Mouse (Mus musculus) effector memory CD4-positive, alpha-beta T cell, adult 5 months (primary cell): ENCODE results near the gene Vmn1r220. TPM values are rescaled to one million over a fixed set of nuclear protein-coding genes. Genes with fewer than 3 reads are reported as not detected.

Source experiments
- polyA plus RNA-seq: library from polyadenylated mRNA; unstranded; fragments of 100-300 nt; shearing (Covaris generic); gene quantifications from one replicate; pipeline ENCODE4 v1.2.1, GENCODE M21; 2017

The Vmn1r220 gene
- polyA plus RNA-seq, result not detected

DNA sequence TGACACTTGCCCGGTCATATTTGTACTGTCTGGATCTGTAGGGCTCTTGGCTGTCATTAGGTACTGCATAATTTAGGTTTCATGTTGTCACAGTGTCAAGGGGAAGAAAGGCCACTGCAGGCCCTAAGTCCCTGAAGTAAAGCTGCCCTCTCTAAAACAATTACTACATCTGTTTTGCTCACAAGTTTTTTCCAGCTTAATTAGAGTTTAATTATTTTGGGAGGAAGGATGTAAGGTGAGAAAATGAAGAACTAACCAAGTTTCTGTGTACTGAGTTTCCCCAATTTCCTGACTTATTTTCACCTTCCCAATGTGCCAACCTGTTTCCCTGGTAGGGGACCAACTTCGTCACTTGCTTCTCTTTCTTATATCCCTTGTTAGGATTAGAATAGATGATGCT lies at the start of gene Vmn1r220:
Vmn1r220 (minus strand) TSS at position 101 of the 400 bp plus-strand sequence.

GRCm38 (mm10) chr13:23235847-23236246 lies 48.1 kb upstream of the Vmn1r220 start, which contains the start of gene Vmn1r222:
Gene Vmn1r222 (minus strand): TSS chr13:23235947.

GRCm38 (mm10) chr13:23213827-23214226 lies 26.1 kb upstream of the Vmn1r220 start, which contains the start of gene Vmn1r221:
Gene Vmn1r221 (plus strand): TSS chr13:23214127.

DNA sequence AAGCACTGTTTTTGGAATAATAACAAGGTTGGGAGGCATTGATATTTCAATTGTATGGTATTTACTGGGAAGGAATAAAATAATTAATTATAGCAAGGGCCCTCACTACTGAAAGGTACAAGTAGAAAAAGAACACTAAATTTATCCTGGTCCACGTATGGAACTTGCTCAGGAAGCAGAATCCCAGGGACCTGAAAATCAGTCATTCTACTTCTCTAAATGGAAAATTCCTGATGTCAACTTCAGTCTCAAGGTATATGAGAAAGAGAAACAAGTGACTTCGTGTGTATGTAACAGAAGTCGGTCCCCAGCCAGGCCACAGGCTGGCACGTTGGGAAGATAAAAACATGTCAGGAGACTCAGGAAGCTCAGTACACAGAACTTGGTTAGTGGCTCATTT lies 28.8 kb downstream of the Vmn1r220 start, which contains the start of gene Vmn1r219:
Vmn1r219 (plus strand) TSS at position 301 of the 400 bp plus-strand sequence.

DNA sequence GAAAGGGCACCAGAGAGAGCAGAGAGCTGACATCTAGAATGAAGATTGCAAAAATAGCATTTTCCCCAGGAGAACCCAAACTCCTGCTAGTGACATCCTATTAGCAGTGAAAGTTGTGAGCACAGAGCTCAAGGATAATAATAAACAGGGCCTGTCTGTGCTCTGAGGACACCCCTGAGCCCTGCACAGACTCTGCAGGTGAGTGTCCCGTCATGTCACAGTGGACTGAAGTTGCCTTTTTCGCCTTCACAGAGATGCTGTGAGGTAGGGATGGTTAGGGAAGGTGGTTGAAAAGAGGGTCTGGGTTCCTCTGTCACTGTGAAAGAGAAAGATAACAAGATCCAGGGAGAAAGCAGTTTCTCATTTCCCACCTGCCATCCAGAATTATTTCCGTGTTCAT lies 54.7 kb downstream of the Vmn1r220 start, which contains the start of gene Vmn1r218:
Vmn1r218 (plus strand) TSS at position 57 of the 400 bp plus-strand sequence.

Other genes starting within 250 kb of the Vmn1r220 start
- not detected for gene Vmn1r213, start 180.3 kb downstream of the Vmn1r220 start, polyA plus RNA-seq
- 0.14 TPM for gene Vmn1r214, start 157.6 kb downstream of the Vmn1r220 start, polyA plus RNA-seq
- not detected for gene Vmn1r215, start 120.0 kb downstream of the Vmn1r220 start, polyA plus RNA-seq
- gene Vmn1r217, start 69.7 kb downstream of the Vmn1r220 start, polyA plus RNA-seq, result not detected
- gene Vmn1r218, start 54.8 kb downstream of the Vmn1r220 start, polyA plus RNA-seq, result 0.09 TPM
- gene Vmn1r219, start 28.7 kb downstream of the Vmn1r220 start, polyA plus RNA-seq, result not detected
- not detected for gene Vmn1r221, start 26.2 kb upstream of the Vmn1r220 start, polyA plus RNA-seq
- not detected for gene Vmn1r222, start 48.0 kb upstream of the Vmn1r220 start, polyA plus RNA-seq
- not detected for gene Vmn1r223, start 59.2 kb upstream of the Vmn1r220 start, polyA plus RNA-seq
- gene Zfp322a, start 181.2 kb upstream of the Vmn1r220 start, polyA plus RNA-seq, result 11.3 TPM
- 14.7 TPM for gene Abt1, start 235.9 kb upstream of the Vmn1r220 start, polyA plus RNA-seq